Mouse (Mus musculus): Measurements from ENCODE around the gene 4921517D22Rik.

- no peak for TF ChIP-seq CTCF (IDR thresholded peaks at IDR 0.05; ENCODE audit: low read depth, low read length)
- TF ChIP-seq POLR2A (IDR thresholded peaks at IDR 0.05; ENCODE audit: extremely low read depth, insufficient read depth, low read length), result no peak
Observed at GRCm38 (mm10) chr13:59663939-59664712, 29.8 kb downstream of the 4921517D22Rik start.

Data from liver, adult 2 months (tissue).